Mouse (Mus musculus) limb, embryonic 13.5 days (tissue): ENCODE results near the gene C9. TPM values are rescaled to one million over a fixed set of nuclear protein-coding genes. Genes with fewer than 3 reads are reported as not detected.
A peak's percentile ranks its signal among the peaks of the same experiment; 100 is the strongest.

ENCODE experiments used
- ATAC-seq: fragments of 200-750 bp; cut with Nextera tagmentation; 2 replicates; pipeline ENCODE4 v1.8.0; 2017; ENCODE audit warnings: low read depth, moderate number of reproducible peaks, moderate TSS enrichment; ENCODE audit not compliant: low FRiP score
- H3K27ac ChIP-seq: fragments of 300-500 bp; sonication (generic); 2 replicates; pipeline ENCODE4 v1.5.1; 2015; ENCODE audit warnings: inconsistent platforms, mild to moderate bottlenecking, moderate library complexity
- H3K27me3 ChIP-seq: fragments of 300-500 bp; sonication (generic); 2 replicates; pipeline ENCODE4 v1.6.1; 2015; ENCODE audit warnings: mild to moderate bottlenecking, inconsistent platforms
- H3K36me3 ChIP-seq: fragments of 300-500 bp; sonication (generic); 2 replicates; pipeline ENCODE4 v1.6.1; 2015; ENCODE audit warnings: inconsistent platforms, mild to moderate bottlenecking, moderate library complexity
- H3K4me1 ChIP-seq: fragments of 300-500 bp; sonication (generic); 2 replicates; pipeline ENCODE4 v1.6.1; 2015; ENCODE audit warnings: inconsistent platforms
- H3K4me2 ChIP-seq: fragments of 300-500 bp; sonication (generic); replicated peaks from 2 replicates; pipeline ENCODE4 v1.6.1; 2015; ENCODE audit warnings: inconsistent platforms, mild to moderate bottlenecking, moderate library complexity
- H3K4me3 ChIP-seq: fragments of 300-500 bp; sonication (generic); 2 replicates; pipeline ENCODE4 v1.5.1; 2015; ENCODE audit warnings: moderate library complexity, mild to moderate bottlenecking, inconsistent platforms
- H3K9ac ChIP-seq: fragments of 300-500 bp; sonication (generic); 2 replicates; pipeline ENCODE4 v1.6.1; 2015; ENCODE audit warnings: mild to moderate bottlenecking, inconsistent platforms
- H3K9me3 ChIP-seq: fragments of 300-500 bp; sonication (generic); 2 replicates; pipeline ENCODE4 v1.6.1; 2016; ENCODE audit warnings: inconsistent platforms
- WGBS: fragments of 180-500 bp; shearing (Covaris S2); methylation state at CpG from one replicate; pipeline ENCODE4 v1.1.7; 2015; 5-methylcytosine and 5-hydroxymethylcytosine counted together
- polyA plus RNA-seq: library from polyadenylated mRNA; unstranded; fragments of >200 nt; fragmentation: Nextera tagmentation; extraction: Ambion mirVana; gene quantifications from 2 replicates; pipeline ENCODE4 v1.2.1, GENCODE M21; 2015

C9 gene
- polyA plus RNA-seq, 1 experiment from 2014 or later = not detected

DNA sequence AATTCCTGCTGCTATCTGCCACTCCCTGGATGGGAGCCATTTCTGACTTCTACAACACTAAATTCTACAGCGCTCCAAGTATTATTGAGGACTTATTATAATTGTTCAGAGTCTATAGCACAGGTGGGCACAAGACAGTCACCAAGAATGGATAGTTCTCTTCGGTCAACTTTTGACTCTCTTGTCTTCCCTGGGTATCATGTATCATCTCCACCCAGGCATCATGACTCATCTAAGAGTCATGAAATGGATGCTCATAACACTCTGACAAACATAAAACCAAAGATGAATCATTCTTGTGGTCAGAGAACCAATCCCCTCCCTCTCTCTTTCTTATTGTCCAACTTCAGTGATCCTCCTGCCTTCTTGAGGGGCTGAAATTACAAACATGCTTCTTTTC, 47.3 kb downstream of the C9 start:
- Histone ChIP-seq H3K27ac (no peak overlapping the region), H3K36me3 (no peaks in the 10 kb centered on the region), H3K9me3 (no peaks in the 10 kb centered on the region), H3K9ac (no peak overlapping the region), H3K4me2 (no peak overlapping the region), H3K4me1 (no peaks in the 10 kb centered on the region), H3K4me3 (no peak overlapping the region), H3K27me3 (no peaks in the 10 kb centered on the region)
- ATAC-seq = no peak
- 86% methylated on average over 2 of the region's 2 CpGs for WGBS

GRCm38 (mm10) chr15:6498396-6499070, 53.4 kb downstream of the C9 start:
- Histone ChIP-seq H3K4me1 (peaks cover 11% of the 10 kb centered on the region), H3K27me3 (no peaks in the 10 kb centered on the region), H3K27ac (no peak overlapping the region), H3K4me2 (0 out of 2 replicates have a peak overlapping the region, but pooled peaks have one; percentile 2), H3K9me3 (no peaks in the 10 kb centered on the region), H3K4me3 (no peak overlapping the region), H3K36me3 (no peaks in the 10 kb centered on the region), H3K9ac (no peak overlapping the region)
- ATAC-seq = peak; percentile 59
- WGBS = 31% methylated on average over 10 of the region's 10 CpGs

DNA sequence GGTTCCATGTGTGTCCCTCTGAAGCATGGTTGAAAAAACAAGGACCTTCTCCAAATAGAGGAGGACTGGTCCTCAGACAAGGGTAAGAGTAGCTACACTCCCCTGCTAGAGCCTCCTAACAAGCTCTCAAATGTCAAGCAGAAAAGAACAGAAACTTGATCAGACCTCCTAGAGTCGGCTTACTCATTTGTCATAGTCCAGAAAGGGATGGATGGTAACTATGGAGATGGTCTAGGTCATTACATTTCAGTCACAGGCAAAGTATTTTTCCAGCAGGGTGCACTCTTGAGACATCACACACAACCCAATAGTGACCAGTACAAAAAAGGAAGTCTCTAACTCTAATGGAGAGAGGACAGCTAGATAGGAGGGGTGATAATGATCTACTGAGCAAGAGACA, 55.7 kb downstream of the C9 start:
- Histone ChIP-seq H3K4me2 (no peak overlapping the region), H3K9ac (no peak overlapping the region)
- no peak for ATAC-seq

DNA sequence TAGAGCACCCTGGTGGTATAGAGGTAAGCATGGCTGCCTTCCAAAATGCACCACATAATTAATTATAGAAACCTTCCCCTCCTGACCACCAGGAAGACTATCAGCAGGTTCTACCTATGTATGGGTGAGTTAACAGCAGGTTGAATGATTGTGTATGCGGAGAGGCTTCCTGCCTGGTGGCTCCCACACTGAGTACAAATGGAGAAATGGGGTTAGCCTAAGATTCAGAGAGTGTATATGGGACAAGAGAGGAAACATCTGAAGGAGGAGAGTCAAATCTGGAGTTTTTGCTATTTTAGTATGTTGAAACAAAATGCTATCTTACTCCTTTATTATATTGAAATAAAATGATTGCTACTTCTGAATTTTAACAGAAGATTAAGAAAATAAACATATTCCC, 72.4 kb downstream of the C9 start:
- no peaks in the 10 kb centered on the region for H3K36me3 ChIP-seq
- no peak overlapping the region for H3K9ac ChIP-seq
- no peaks in the 10 kb centered on the region for H3K27me3 ChIP-seq
- H3K9me3 ChIP-seq = no peaks in the 10 kb centered on the region
- H3K4me3 ChIP-seq = no peak overlapping the region
- H3K4me1 ChIP-seq = 0 out of 2 replicates have a peak, but pooled peaks cover 4% of the 10 kb centered on the region
- ATAC-seq = no peak
- H3K27ac ChIP-seq = no peak overlapping the region
- no peak overlapping the region for H3K4me2 ChIP-seq
- WGBS = 97% methylated on average over 1 of the region's 1 CpGs

More for the DNA sequence above, 55.7 kb downstream of the C9 start:
- Histone ChIP-seq H3K4me3 (no peak overlapping the region), H3K9me3 (no peaks in the 10 kb centered on the region), H3K27ac (no peak overlapping the region), H3K4me1 (peaks cover 11% of the 10 kb centered on the region), H3K27me3 (no peaks in the 10 kb centered on the region), H3K36me3 (no peaks in the 10 kb centered on the region)
- WGBS = 60% methylated on average over 1 of the region's 1 CpGs

DNA sequence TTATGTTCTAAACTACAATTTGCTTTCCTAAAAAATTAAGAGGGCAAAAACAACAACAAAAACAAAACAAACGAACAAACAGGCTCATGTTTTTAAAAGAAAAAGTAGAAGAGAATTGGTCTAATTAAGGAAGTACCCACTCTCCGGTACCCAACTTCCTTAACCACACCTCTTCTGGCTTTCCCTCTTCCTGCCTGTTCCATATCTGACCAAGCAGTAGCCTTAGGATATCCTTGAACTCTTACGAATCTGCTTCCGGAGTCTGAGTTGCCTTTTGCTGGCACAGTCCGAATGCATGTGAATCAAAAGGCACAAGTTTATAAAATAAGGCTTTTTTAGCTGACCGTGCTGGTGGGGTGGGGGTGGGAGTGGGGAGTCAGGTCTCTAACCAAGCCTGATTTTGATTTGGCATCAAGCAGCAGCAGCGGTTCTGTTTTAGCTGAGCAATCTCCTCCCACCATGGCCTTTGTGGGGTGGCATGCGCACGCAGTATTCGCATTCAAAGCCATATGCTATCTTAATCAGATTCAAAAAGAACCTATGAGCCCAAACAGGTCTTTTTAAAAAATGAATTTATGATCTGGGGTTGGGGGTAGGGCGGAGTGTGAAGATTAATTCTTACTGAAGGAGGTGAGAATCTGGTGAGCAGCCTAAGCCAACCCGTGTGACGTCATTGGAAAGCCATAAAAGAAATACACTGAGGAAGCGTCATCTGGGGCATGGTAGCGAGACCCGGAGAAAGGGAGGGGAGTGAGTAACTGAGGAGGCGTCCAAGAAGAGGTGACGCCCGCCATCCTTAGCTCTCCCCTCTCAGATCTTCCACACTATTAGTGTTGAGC, 74.5 kb downstream of the C9 start:
- 79% methylated on average over 19 of the region's 19 CpGs for WGBS
- no peaks in the 10 kb centered on the region for H3K27me3 ChIP-seq
- no peak overlapping the region for H3K4me2 ChIP-seq
- H3K9ac ChIP-seq = no peak overlapping the region
- no peaks in the 10 kb centered on the region for H3K36me3 ChIP-seq
- 0 out of 2 replicates have a peak, but pooled peaks cover 4% of the 10 kb centered on the region for H3K4me1 ChIP-seq
- H3K27ac ChIP-seq = no peak overlapping the region
- no peak for ATAC-seq
- no peak overlapping the region for H3K4me3 ChIP-seq
- no peaks in the 10 kb centered on the region for H3K9me3 ChIP-seq

GRCm38 (mm10) chr15:6520505-6521155, 75.5 kb downstream of the C9 start:
- H3K27me3 ChIP-seq = no peaks in the 10 kb centered on the region
- no peak overlapping the region for H3K9ac ChIP-seq
- H3K9me3 ChIP-seq = no peaks in the 10 kb centered on the region
- H3K4me3 ChIP-seq = no peak overlapping the region
- 88% methylated on average over 10 of the region's 10 CpGs for WGBS
- ATAC-seq = no peak
- H3K36me3 ChIP-seq = no peaks in the 10 kb centered on the region
- 0 out of 2 replicates have a peak, but pooled peaks cover 4% of the 10 kb centered on the region for H3K4me1 ChIP-seq
- H3K27ac ChIP-seq = no peak overlapping the region
- no peak overlapping the region for H3K4me2 ChIP-seq

DNA sequence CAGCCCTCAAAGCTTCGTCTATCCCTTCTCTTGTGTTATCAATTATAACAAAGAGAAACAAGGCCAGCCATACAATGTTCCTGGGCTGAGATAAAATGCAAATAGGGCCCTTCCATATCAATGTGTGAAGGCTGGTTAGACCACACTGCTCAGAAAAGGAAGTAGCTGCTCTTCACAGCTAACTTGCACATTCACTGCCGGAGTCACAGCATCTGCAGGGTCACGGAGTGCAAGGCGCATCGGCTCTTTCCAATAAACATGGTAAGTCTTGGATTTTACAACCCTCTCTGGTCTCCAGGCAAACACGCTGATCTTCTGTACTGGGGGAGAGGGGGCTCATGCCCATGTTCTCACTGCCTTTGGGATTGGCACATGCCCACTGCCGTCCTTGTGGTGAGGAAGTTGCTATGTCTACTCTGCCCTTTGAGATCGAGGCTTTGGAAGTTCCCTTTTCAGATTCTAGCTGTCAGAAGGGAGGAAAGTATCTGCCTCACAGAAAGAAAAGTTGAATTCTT, 77.6 kb downstream of the C9 start, which contains the start of gene Fyb:
Gene Fyb, plus strand, starts transcription at position 201 of the 515 bp plus-strand sequence.
- Histone ChIP-seq H3K9me3 (no peaks in the 10 kb centered on the region), H3K4me2 (no peak within 1 kb of the TSS), H3K4me1 (0 out of 2 replicates have a peak, but pooled peaks cover 4% of the 10 kb centered on the region), H3K27ac (no peak within 1 kb of the TSS), H3K4me3 (no peak within 1 kb of the TSS), H3K27me3 (no peaks in the 10 kb centered on the region), H3K36me3 (no peaks in the 10 kb centered on the region), H3K9ac (no peak within 1 kb of the TSS)
- ATAC-seq = no peak
- 67% methylated on average over 8 of the region's 8 CpGs for WGBS

GRCm38 (mm10) chr15:6524801-6525200, 79.7 kb downstream of the C9 start:
- Histone ChIP-seq H3K4me3 (no peak overlapping the region), H3K36me3 (no peaks in the 10 kb centered on the region), H3K9ac (no peak overlapping the region), H3K27ac (no peak overlapping the region), H3K9me3 (no peaks in the 10 kb centered on the region), H3K27me3 (no peaks in the 10 kb centered on the region), H3K4me1 (0 out of 2 replicates have a peak, but pooled peaks cover 3% of the 10 kb centered on the region), H3K4me2 (no peak overlapping the region)
- no peak for ATAC-seq
- WGBS = 95% methylated on average over 2 of the region's 2 CpGs

- H3K36me3 ChIP-seq = no peaks in the 10 kb centered on the region
- H3K27me3 ChIP-seq = no peaks in the 10 kb centered on the region
- H3K4me1 ChIP-seq = no peaks in the 10 kb centered on the region
- H3K27ac ChIP-seq = no peak overlapping the region
- H3K4me3 ChIP-seq = no peak overlapping the region
- no peaks in the 10 kb centered on the region for H3K9me3 ChIP-seq
- no peak overlapping the region for H3K4me2 ChIP-seq
- WGBS = 78% methylated on average over 3 of the region's 3 CpGs
- no peak for ATAC-seq
- no peak overlapping the region for H3K9ac ChIP-seq
Observed at GRCm38 (mm10) chr15:6525386-6525785, 80.3 kb downstream of the C9 start.

GRCm38 (mm10) chr15:6533858-6534343, 88.8 kb downstream of the C9 start:
- ATAC-seq = no peak
- H3K27me3 ChIP-seq = no peaks in the 10 kb centered on the region
- no peak overlapping the region for H3K27ac ChIP-seq
- H3K4me1 ChIP-seq = no peaks in the 10 kb centered on the region
- no peak overlapping the region for H3K9ac ChIP-seq
- no peak overlapping the region for H3K4me3 ChIP-seq
- WGBS = 86% methylated on average over 3 of the region's 3 CpGs
- H3K4me2 ChIP-seq = no peak overlapping the region
- H3K36me3 ChIP-seq = no peaks in the 10 kb centered on the region
- H3K9me3 ChIP-seq = no peaks in the 10 kb centered on the region

DNA sequence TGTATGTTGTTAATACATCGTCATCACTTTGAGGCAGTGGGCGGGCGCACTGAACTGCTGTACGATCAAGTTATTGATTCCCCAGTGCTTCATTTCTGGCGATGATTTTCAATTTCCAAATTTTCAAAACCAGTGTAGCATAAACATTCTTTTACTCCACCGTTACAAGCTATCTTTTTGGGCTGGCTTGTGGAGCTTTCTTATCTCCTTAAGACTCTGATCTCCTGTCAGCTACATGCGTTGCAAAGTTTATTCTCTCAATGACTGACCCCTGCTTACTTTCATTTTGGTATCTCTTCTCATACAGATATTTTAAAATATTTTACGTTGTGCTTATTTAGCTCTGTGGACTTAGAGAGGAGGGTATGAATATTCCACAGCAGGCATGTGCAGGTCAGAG, 89.5 kb downstream of the C9 start:
- Histone ChIP-seq H3K27ac (no peak overlapping the region), H3K9ac (no peak overlapping the region), H3K4me2 (no peak overlapping the region), H3K4me3 (no peak overlapping the region), H3K4me1 (no peaks in the 10 kb centered on the region), H3K9me3 (no peaks in the 10 kb centered on the region), H3K27me3 (no peaks in the 10 kb centered on the region), H3K36me3 (no peaks in the 10 kb centered on the region)
- 88% methylated on average over 8 of the region's 8 CpGs for WGBS
- no peak for ATAC-seq
